Mouse (Mus musculus): Measurements from ENCODE around the gene Arhgef39. TPM values are rescaled to one million over a fixed set of nuclear protein-coding genes. Genes with fewer than 3 reads are reported as not detected.

Arhgef39 gene
- polyA plus RNA-seq, 1 experiment from 2014 or later: 7.0 TPM

DNA sequence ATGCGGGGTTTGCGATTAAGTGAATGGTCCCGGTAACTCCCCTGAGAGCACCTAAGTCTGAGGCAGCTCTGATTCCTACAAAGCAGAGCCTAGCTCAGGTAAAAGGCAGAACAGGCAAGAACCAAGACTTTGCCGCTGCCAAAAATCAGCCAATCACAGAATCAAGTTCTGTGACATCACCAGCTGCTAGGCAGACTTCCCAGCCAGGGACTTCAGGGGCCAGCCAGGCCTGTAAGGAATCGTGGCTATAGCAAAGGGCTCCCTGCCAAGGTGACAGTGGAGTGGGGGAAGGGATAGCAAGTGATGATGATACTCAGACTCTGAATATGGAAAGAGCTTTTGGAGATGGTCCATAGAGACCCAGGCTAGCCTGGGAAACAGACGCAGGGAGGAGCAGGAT lies 20.5 kb upstream of the Arhgef39 start:
- 13% methylated on average over 6 of the region's 6 CpGs for WGBS
- peak; percentile 79 for ATAC-seq (replicated peaks)

DNA sequence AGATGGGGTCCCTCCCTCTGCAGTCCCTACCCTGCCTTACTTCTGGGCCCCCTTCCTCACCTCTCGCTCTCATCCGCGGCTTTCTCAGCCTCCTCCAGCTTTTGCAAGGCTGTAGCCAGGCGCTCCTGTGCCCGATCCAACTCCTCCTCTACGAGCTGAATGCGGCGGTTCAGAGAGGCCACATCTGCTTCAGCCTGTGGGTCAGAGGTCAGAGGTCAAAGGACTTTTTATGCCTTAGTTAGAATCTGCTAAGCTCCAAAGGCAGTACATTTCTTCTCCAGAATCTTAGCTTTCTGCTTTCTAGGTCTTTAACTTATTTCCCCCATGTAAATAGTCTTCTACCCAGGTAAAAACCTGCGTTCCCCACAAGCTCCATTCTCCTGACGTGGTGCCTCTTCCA lies 20.1 kb upstream of the Arhgef39 start:
- no peak for ATAC-seq (replicated peaks)
- Histone ChIP-seq H3K4me1 (peaks cover 26% of the 10 kb centered on the region), H3K27me3 (replicated peaks) (peaks cover 19% of the 10 kb centered on the region), H3K4me2 (peak overlapping the region; percentile 39), H3K4me3 (0 out of 2 replicates have a peak overlapping the region, but pooled peaks have one; percentile 15), H3K9ac (no peak overlapping the region), H3K9me3 (no peaks in the 10 kb centered on the region), H3K27ac (no peak overlapping the region), H3K36me3 (replicated peaks) (no peaks in the 10 kb centered on the region)
- 18% methylated on average over 10 of the region's 10 CpGs for WGBS

More for the DNA sequence above, 20.5 kb upstream of the Arhgef39 start:
- Histone ChIP-seq H3K9me3 (no peaks in the 10 kb centered on the region), H3K4me2 (peak overlapping the region; percentile 39), H3K36me3 (replicated peaks) (no peaks in the 10 kb centered on the region), H3K4me3 (0 out of 2 replicates have a peak overlapping the region, but pooled peaks have one; percentile 15), H3K27ac (no peak overlapping the region), H3K9ac (no peak overlapping the region), H3K4me1 (peaks cover 29% of the 10 kb centered on the region), H3K27me3 (replicated peaks) (peaks cover 23% of the 10 kb centered on the region)

DNA sequence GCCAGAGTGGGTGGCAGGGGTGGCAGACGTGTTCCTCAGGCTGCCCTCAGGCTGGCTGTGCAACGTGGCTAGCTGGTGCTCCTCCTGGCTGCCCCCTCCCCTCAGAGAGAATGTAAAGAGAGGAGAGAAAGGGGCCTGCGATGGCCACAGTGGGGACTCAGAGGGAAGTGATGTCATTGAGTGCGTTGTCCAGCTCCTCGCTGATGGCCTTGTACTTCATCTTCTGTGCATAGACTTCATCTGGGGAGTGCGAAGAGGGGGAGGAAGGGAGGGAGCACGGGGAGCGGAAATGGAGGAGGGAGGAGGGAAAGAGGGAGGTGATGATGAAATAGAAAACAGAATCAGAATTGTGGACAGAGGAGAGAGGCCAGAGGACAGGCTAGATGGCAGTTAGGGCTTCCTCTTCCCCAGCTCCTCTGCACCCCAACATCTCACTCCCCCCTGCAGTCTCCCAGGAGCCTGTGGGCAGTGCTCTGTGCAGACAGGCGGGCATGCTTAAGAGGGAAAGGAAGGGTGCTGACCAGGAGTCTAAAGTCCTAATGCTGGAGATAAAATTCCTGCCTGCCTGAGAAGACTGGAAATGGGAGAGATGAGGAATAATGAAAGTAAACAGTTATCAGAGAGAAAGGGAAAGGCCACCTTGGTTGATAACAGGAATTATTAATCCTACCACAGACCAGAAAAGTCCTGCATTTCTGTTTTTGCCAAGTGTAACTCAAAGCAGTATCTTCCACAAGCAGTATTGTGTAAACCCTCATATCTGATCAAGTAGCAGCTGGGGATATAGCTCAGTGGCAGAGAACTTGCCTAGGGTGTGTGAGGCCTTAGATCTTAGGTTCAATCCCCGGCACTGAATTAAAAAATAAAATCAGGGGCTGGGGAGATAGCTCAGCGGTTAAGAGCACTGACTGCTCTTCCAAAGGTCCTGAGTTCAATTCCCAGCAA lies 16.5 kb upstream of the Arhgef39 start:
- 79% methylated on average over 11 of the region's 11 CpGs for WGBS

DNA sequence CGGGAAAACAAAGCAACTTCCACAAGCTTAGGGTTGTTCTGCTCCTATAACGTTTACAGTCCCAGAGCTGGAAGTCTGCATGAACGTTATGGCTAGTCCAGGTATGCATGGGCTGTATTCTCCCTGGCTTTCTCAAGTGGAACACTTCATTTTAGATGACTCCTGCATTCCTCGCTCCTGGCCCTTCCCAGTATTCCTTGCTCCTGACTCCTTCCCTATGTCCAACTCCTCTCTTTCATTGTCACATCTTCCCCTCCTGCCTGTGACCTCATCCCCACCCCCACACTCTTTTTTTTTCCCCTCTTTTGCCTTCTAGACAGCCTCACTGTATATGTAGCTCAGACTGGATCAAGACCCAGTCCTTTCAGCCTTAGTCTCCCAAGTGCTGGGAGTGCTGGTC lies 14.3 kb upstream of the Arhgef39 start:
- Histone ChIP-seq H3K9ac (no peak overlapping the region), H3K4me2 (no peak overlapping the region), H3K4me1 (peaks cover 3% of the 10 kb centered on the region; the same call in 1 of the 2 replicates), H3K27ac (no peak overlapping the region), H3K4me3 (no peak overlapping the region), H3K36me3 (replicated peaks) (no peaks in the 10 kb centered on the region), H3K9me3 (no peaks in the 10 kb centered on the region), H3K27me3 (replicated peaks) (0 out of 2 replicates have a peak, but pooled peaks cover 2% of the 10 kb centered on the region)
- 75% methylated on average over 4 of the region's 4 CpGs for WGBS
- no peak for ATAC-seq (replicated peaks)

More for the DNA sequence above, 16.5 kb upstream of the Arhgef39 start:
- Histone ChIP-seq H3K4me3 (no peak overlapping the region), H3K27me3 (replicated peaks) (no peaks in the 10 kb centered on the region), H3K4me1 (peaks cover 12% of the 10 kb centered on the region), H3K9ac (no peak overlapping the region), H3K27ac (no peak overlapping the region), H3K36me3 (replicated peaks) (no peaks in the 10 kb centered on the region), H3K9me3 (no peaks in the 10 kb centered on the region), H3K4me2 (no peak overlapping the region)
- ATAC-seq (replicated peaks): no peak

DNA sequence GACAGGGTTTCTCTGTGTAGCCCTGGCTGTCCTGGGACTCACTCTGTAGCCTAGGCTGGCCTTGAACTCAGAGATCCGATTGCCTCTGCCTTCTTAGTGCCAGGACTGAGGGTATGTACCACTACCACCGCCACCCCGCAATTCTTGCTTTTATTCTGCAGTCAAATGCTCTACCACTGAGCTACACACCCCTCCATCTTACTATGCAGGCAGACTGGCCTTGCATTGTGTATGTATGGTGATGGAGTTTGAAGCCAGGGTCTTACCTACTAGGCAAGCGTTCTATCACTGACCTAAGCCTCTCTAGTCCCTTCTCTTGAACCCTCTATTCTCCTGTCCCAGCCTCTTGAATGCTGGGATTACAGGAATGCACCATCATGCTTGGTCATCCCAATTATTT lies 13.8 kb upstream of the Arhgef39 start:
- Histone ChIP-seq H3K27ac (no peak overlapping the region), H3K9me3 (no peaks in the 10 kb centered on the region), H3K4me1 (peaks cover 8% of the 10 kb centered on the region; the same call in 1 of the 2 replicates), H3K36me3 (replicated peaks) (no peaks in the 10 kb centered on the region), H3K9ac (no peak overlapping the region), H3K4me3 (no peak overlapping the region), H3K27me3 (replicated peaks) (0 out of 2 replicates have a peak, but pooled peaks cover 3% of the 10 kb centered on the region), H3K4me2 (no peak overlapping the region)
- no peak for ATAC-seq (replicated peaks)
- WGBS: 88% methylated on average over 4 of the region's 4 CpGs

DNA sequence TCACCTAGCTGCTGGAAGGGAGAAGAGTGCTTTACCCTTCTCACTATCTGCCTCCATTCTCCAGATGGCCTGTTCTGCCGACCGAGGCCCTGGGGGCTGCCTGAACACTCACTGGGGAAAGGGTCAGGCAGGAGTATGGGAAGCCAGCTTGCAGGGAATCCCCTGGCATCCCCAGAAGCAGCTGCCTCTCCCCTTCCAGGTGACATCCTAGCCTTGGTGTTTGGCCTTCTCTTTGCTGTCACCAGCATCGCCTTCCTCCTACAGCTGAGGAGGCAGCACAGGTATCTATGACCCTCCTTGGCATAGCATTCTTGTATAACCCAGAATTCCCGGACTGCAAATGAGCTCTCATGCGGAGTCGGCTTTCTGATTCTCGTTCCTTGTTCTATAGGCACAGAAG lies 13.2 kb upstream of the Arhgef39 start:
- no peaks in the 10 kb centered on the region for H3K9me3 ChIP-seq
- no peak overlapping the region for H3K4me3 ChIP-seq
- H3K4me2 ChIP-seq: no peak overlapping the region
- no peak overlapping the region for H3K27ac ChIP-seq
- H3K4me1 ChIP-seq: peaks cover 10% of the 10 kb centered on the region; the same call in 1 of the 2 replicates
- no peak overlapping the region for H3K9ac ChIP-seq
- no peaks in the 10 kb centered on the region for H3K36me3 ChIP-seq (replicated peaks)
- 71% methylated on average over 7 of the region's 7 CpGs for WGBS
- no peak for ATAC-seq (replicated peaks)
- H3K27me3 ChIP-seq (replicated peaks): 0 out of 2 replicates have a peak, but pooled peaks cover 3% of the 10 kb centered on the region

DNA sequence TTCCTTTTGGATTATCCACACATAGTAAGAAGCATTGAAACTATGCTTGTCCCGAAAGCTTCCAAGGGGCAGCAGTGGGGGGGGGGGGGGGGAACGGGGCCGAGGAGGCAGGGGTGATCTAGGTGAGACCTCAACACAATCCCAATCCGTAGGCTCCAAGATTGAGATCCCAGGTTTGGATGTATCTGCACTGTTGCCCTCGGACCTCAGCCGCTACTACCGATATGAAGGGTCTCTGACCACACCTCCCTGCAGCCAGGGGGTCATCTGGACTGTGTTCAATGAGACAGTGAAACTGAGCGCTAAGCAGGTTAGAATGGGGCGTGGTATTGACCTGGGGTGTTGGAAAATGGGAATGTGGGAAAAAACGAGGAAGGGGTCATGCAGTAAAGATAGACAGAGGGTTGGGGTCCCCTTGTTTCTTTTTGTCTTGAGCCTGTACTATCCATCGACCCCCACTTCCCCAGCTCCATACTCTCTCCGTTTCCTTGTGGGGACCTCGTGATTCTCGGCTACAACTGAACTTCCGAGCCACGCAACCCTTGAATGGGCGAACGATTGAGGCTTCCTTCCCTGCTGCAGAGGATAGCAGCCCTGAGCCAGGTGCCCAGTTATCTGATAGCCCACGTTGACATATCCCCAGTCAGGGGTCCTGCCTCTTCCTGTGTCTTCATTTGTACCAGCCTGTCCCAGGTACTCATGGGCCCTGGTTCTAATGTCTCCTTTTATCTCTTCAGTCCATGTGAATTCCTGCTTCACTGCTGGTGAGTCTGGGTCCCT lies 12.4 kb upstream of the Arhgef39 start:
- Histone ChIP-seq H3K27ac (no peak overlapping the region), H3K9ac (no peak overlapping the region), H3K9me3 (no peaks in the 10 kb centered on the region), H3K4me1 (peaks cover 10% of the 10 kb centered on the region; the same call in 1 of the 2 replicates), H3K4me2 (no peak overlapping the region), H3K27me3 (replicated peaks) (peaks cover 8% of the 10 kb centered on the region), H3K4me3 (no peak overlapping the region), H3K36me3 (replicated peaks) (no peaks in the 10 kb centered on the region)
- WGBS: 76% methylated on average over 19 of the region's 19 CpGs
- ATAC-seq (replicated peaks): no peak

DNA sequence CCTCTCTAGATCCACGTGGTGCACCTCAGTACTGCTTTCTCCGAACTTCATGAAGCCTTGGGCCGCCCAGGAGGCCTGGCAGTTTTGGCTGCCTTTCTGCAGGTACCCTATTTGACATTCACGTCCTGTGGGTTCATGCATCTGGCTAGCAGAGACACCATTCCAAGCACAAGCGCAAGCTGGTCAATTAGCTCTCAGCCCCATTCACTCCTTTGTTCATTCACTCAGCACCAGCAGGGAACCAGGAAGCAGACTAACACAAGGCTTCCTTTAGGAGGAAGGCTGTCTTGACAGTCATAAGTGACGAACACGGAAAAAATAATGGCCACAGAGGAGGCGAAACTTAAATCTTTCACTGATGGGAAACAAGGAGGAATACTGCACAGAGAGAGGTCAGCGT lies 9.6 kb upstream of the Arhgef39 start:
- Histone ChIP-seq H3K27me3 (replicated peaks) (peaks cover 13% of the 10 kb centered on the region), H3K4me1 (peaks cover 10% of the 10 kb centered on the region; the same call in 1 of the 2 replicates), H3K4me2 (peak overlapping the region; percentile 40; the same call in 1 of the 2 replicates), H3K9me3 (no peaks in the 10 kb centered on the region), H3K9ac (no peak overlapping the region), H3K36me3 (replicated peaks) (no peaks in the 10 kb centered on the region), H3K4me3 (no peak overlapping the region), H3K27ac (no peak overlapping the region)
- 30% methylated on average over 9 of the region's 9 CpGs for WGBS
- no peak for ATAC-seq (replicated peaks)

DNA sequence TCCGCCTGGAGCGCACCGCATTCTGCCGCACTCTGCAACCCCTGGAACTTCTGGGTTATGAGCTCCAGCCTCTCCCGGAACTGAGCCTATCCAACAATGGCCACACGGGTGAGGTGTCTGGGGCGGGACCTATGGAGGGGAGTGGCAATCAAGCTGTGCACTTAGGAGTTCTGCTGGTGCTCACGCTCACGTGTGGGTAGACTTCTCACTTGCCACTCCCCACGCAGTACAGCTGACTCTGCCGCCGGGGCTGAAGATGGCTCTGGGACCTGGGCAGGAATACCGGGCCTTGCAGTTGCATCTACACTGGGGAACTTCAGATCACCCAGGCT lies 9.1 kb upstream of the Arhgef39 start:
- Histone ChIP-seq H3K27ac (no peak overlapping the region), H3K9me3 (no peaks in the 10 kb centered on the region), H3K36me3 (replicated peaks) (no peaks in the 10 kb centered on the region), H3K4me3 (peak overlapping the region; percentile 21), H3K4me1 (peaks cover 10% of the 10 kb centered on the region; the same call in 1 of the 2 replicates), H3K9ac (no peak overlapping the region), H3K4me2 (peak overlapping the region; percentile 40), H3K27me3 (replicated peaks) (peaks cover 13% of the 10 kb centered on the region)
- WGBS: 10% methylated on average over 13 of the region's 13 CpGs
- ATAC-seq (replicated peaks): no peak; the same call in 1 of the 2 replicates

DNA sequence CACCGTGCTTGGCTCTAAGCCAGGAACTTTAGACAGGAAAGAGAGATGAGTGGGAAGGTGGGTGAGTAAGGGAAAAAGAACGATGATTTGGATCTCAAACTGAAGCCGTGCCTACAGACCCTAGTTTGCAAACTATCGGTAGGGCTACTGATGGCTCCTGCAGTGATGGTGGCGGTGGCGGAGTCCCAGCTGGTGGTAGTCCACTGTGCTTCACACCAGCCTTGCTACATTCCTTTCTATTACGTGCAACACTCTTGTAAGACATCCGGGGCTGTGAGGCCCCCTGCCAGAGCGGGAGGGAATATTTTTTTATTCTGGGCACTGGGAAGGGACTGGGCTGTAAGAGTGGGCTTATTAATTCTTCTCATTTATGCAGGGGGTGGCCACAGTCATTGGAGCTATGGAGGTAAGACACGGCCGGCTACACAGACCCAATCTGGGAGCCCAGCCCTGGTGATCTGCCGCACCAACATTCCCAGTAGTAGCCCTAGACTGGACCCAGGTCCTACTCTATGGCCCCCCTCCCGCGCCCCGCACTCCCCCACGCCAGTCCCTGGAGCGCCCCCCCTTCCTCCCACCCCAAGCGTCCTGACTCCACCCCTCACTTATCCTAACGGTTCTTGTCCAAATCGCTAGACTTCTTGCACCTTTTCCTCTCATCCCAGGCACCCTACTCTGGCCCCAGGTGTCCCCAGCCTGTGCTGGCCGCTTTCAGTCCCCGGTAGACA lies 8.6 kb upstream of the Arhgef39 start:
- no peaks in the 10 kb centered on the region for H3K36me3 ChIP-seq (replicated peaks)
- H3K9ac ChIP-seq: no peak overlapping the region
- WGBS: 14% methylated on average over 21 of the region's 22 CpGs
- H3K27me3 ChIP-seq (replicated peaks): peaks cover 13% of the 10 kb centered on the region
- peak overlapping the region; percentile 40 for H3K4me2 ChIP-seq
- H3K9me3 ChIP-seq: no peaks in the 10 kb centered on the region
- peaks cover 10% of the 10 kb centered on the region; the same call in 1 of the 2 replicates for H3K4me1 ChIP-seq
- peak overlapping the region; percentile 21 for H3K4me3 ChIP-seq
- H3K27ac ChIP-seq: no peak overlapping the region
- ATAC-seq (replicated peaks): no peak; the same call in 1 of the 2 replicates

DNA sequence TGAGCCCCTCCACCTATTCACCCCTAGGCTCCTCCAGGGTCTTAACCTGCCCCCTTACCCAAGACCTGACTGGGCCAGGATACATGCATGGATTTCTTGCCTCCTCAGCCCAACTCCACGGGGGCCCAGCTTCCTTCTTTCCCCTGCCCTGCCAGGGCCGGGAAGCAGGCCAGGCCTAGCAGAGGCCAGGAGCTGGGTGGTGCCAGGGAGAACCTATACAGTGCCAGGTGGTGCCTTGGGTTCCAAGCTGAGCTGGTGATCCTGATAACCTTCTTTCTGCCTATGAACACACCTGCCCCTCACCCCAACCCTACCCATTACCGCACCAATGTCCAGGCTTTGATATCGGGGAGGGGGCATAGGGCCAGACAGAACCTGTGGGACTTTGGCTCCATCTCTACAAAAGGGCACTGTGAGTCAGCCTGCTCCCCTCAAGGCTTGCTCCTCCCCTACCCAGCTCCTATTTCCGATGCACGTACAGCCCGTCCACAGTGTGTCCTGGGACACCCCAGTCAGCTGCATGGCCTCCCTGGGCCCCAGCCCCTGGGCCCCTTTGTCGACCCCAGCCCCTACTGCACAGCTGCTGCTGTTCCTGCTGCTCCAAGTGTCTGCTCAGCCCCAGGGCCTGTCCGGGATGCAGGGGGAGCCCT lies 7.2 kb upstream of the Arhgef39 start, which contains the start of gene Car9:
Gene Car9 (plus strand): TSS at position 431 of the 650 bp plus-strand sequence.
- Histone ChIP-seq H3K27ac (no peak within 1 kb of the TSS), H3K4me2 (no peak within 1 kb of the TSS)
- ATAC-seq (replicated peaks): no peak

More for the DNA sequence above, 7.2 kb upstream of the Arhgef39 start, which contains the start of gene Car9:
- H3K27me3 ChIP-seq (replicated peaks): peaks cover 13% of the 10 kb centered on the region
- H3K9me3 ChIP-seq: no peaks in the 10 kb centered on the region
- no peak within 1 kb of the TSS for H3K4me3 ChIP-seq
- peaks cover 10% of the 10 kb centered on the region; the same call in 1 of the 2 replicates for H3K4me1 ChIP-seq
- H3K9ac ChIP-seq: no peak within 1 kb of the TSS
- H3K36me3 ChIP-seq (replicated peaks): no peaks in the 10 kb centered on the region
- 49% methylated on average over 9 of the region's 9 CpGs for WGBS

All from midbrain, embryonic 15.5 days (tissue).